Mouse (Mus musculus) thymus, postnatal 36 days (tissue): ENCODE measurements around the gene Hrh3.
A peak's percentile ranks its signal among the peaks of the same experiment; 100 is the strongest.

Experiments
- DNase-seq, 2 experiments: peaks; one replicate each; pipeline ENCODE4 v3.0.0; 2022; ENCODE audit warnings: mixed read lengths in 2 of 2

The Hrh3 gene

GRCm38 (mm10) chr2:180053001-180053400 is 51.3 kb downstream of the Hrh3 start:
- no peak for DNase-seq

- peak; percentile 44 to 47 for DNase-seq
Observed at GRCm38 (mm10) chr2:180051986-180052733, 52.1 kb downstream of the Hrh3 start.

GRCm38 (mm10) chr2:180050986-180051385 is 53.3 kb downstream of the Hrh3 start:
- DNase-seq: peak; percentile 81 to 84
